Mouse (Mus musculus): ENCODE results near the gene Pidd1.

DNA sequence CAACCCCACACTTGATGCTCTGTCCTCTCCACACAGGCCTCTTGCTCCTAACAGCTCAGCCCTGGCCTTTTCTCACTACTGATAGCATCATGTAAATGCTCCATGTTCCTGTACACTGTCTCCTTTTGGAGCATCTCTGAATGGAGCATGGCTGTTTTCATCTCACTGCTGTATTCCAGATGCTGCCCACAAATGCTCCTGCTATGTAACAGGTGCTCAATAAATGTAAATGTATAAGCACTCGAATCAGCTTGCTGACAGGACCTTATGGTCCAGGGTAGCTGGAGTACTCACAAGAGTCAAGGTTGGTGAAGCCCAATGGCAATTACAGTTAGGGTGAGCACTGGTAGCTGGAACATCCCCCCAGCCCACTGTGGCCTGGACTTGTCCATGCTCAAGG lies 27.4 kb upstream of the Pidd1 start:
- no peak for TF ChIP-seq CTCF (IDR thresholded peaks at IDR 0.05; ENCODE audit: control insufficient read depth, insufficient read depth, low read length)
- no peak for TF ChIP-seq POLR2A (IDR thresholded peaks at IDR 0.05; ENCODE audit: borderline replicate concordance, control insufficient read depth, low read depth, low read length)

All from bone marrow, adult 2 months (tissue).